Mouse (Mus musculus) spleen, adult 2 months (tissue): ENCODE measurements around the gene Ahcyl2.

Experiments used
- CTCF ChIP-seq: fragments of 200-500 bp; IDR thresholded peaks from 2 replicates; pipeline ENCODE4 v1.5.1; 2011; ENCODE audit warnings: mild to moderate bottlenecking, inconsistent platforms; ENCODE audit not compliant: insufficient read depth, insufficient read length, insufficient replicate concordance; ENCODE audit errors: extremely low read depth
- POLR2A ChIP-seq: fragments of 200-500 bp; IDR thresholded peaks from 2 replicates; pipeline ENCODE4 v1.6.1; 2011; ENCODE audit warnings: low read depth, low read length, inconsistent platforms

GRCm38 (mm10) chr6:29881936-29882335 is 114.1 kb downstream of the Ahcyl2 start:
- TF ChIP-seq POLR2A (no peak), CTCF (no peak)
